Mouse (Mus musculus): ENCODE data around the gene Pzp.

- no peak for TF ChIP-seq CTCF (IDR thresholded peaks at IDR 0.05; ENCODE audit: low read depth, low read length)
- no peak for TF ChIP-seq POLR2A (IDR thresholded peaks at IDR 0.05; ENCODE audit: extremely low read depth, insufficient read depth, low read length)
Measured at GRCm38 (mm10) chr6:128543226-128543625, 16.7 kb upstream of the Pzp start.

Data from liver, adult 2 months (tissue).